Mouse (Mus musculus): ENCODE measurements around the gene Cideb.
"Not testable (repeated sequence)": the region's sequence is repeated elsewhere in the genome, so short reads cannot be mapped to it uniquely, and the experiment has no call there.

DNA sequence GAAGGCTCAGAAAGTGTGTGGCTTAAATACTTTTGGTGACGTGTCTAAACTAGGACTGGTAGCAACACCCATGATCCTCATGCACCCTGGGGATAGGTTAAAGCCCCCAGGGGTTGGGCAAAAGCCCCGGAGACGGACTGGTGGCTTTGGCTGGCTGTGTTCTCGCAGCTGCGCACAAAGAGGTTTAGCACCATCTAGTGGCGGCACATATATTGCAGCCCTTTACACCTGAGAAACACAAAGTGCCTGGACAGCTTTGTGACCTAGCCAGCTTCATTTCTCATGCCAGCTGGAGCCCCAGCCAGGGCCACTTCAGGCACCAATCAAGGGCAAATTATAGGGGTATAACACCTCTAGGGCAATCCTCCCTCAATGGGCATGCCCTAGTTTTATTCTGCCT is 1.9 kb upstream of the Cideb start:
- TF ChIP-seq CTCF (IDR thresholded peaks at IDR 0.05; ENCODE audit: borderline replicate concordance, extremely low read depth, insufficient read depth, insufficient read length) = peak; percentile 73
- TF ChIP-seq POLR2A (IDR thresholded peaks at IDR 0.05; ENCODE audit: borderline replicate concordance, extremely low read depth, insufficient read depth, insufficient read length, poor library complexity, severe bottlenecking) = not testable (repeated sequence)
